Mouse (Mus musculus): ENCODE results near the gene B4galt3. TPM values are rescaled to one million over a fixed set of nuclear protein-coding genes. Genes with fewer than 3 reads are reported as not detected.
A peak's percentile ranks its signal among the peaks of the same experiment; 100 is the strongest.

The B4galt3 gene
- 10 to 100 TPM in 1 of 2 experiments, 1 to 10 TPM in 1; 9.6 to 10.5 TPM for total RNA-seq (2021)
- long read RNA-seq, experiment 1, partial matches to known transcripts: 1 of 6 reads
- long read RNA-seq, experiment 1, other reads (novel, unspliced or antisense): 3 of 6 reads
- long read RNA-seq, experiment 2, transcript B4galt3-201 (8 exons, 1,998 nt): major isoform, 5 of 10 reads
- long read RNA-seq, experiment 2, partial matches to known transcripts: 1 of 10 reads
- long read RNA-seq, experiment 2, other reads (novel, unspliced or antisense): 4 of 10 reads

DNA sequence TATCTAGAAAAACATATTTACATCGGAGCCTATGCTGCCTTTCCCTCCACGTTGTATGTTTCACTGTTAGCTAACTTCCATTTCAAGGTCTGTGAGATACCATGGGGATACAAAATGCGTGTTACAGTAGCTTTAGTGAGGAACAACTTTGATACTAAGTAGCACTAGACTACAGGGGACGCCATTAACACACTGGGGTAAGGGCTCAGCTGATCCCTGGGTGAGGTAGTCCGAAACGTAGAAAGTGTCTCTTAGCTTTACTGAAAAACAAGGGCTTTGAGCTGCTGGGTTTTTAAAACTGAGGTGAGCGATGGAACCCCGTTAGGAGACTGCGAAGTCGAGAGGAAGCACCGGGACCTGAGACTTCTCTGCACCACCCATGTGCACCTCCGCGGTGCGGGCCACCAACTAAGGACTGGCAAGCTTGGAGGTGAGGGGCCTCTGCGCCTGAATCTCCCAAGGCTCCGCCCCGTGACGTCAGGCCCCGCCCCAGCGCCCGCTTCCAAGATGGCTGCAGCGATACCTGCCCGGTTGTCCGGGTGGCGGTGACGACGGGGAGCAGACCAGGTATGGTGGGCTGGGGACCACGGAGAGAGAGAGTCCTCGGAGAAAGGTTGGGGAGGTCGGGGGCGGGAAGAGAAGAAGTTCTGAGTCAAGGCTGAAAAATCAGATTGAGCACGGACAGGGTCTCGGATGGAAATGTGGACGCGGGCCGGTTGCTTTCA lies at the start of gene B4galt3:
Gene B4galt3 (plus strand): TSS at position 481 of the 725 bp plus-strand sequence.
- DNase-seq: peak; percentile 93 to 96
- intact Hi-C loops (cut with DNase I): no loop called here

DNA sequence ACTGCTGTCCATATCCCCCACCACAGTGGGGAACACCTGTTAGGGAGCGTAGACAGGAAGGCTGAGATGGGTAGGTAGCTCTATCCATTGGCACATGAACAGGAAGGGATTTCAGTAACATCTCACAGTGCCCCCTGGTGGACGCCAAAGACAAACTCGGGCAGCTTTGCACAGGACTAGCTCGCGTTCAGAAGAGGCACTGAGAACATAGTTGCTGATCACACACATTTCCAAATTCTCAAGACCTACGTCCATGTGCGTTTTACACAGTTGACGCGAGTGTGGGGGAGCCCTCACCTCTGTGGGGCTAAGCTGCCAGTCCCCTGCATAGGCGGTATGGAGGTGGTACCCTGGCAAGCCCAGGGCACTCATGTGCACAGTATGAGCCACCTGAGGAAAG lies 49.3 kb upstream of the B4galt3 start:
- peak; percentile 76 to 78 for DNase-seq
- intact Hi-C loops (cut with DNase I): loop anchor here (2.0 kb wide), 2 partner anchors 56 to 102 kb away; no protein-coding TSS in a partner anchor

GRCm38 (mm10) chr1:171221281-171222193 lies 48.6 kb upstream of the B4galt3 start:
- DNase-seq: no peak
- intact Hi-C loops (cut with DNase I): loop anchor here (2.0 kb wide), 4 partner anchors 25 to 111 kb away; no protein-coding TSS in a partner anchor

DNA sequence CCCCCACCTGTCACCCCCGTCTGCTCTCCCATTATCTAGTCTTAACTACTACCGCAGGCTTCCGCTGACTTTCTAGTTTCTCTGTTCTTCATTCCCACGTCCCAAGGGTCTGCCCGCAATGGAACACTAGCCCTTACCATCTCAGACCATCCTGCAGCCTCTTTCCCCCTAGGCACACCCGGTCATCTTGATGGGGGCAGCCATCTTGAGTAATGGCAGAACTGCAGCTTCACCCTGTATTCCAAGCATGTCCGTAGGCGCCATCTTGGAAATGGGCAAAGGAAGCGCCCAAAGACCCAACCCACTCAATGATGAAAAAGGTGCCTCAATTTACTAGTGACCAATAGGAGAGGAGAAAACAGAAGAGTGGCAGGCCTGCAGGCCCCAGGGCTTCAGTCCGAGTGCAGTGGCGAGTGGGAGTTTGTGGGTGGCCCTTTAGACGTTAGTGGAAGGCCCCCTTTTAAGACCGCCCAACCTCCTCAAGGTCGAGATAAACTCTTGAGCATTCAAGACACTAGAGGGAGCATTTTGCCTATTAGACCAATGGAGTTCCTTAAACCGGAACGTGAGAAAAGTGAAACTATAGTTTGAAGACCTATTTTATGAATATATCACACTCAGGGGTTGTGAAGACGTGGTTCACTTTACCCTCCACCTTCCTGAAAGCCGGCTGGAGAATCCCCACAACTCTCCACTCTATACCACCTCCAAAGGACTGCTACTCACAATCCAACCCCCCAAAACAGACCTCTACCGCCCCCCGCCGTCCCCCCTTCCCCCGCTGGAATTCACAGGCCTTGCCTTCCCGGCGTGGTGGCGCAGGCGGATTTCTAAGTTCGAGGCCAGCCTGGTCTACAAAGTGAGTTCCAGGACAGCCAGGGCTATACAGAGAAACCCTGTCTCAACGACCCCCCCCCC lies 47.6 kb upstream of the B4galt3 start, which contains the start of gene Tomm40l:
Gene Tomm40l (minus strand): TSS at position 277 of the 918 bp plus-strand sequence.
- peak; percentile 82 to 90 for DNase-seq
- intact Hi-C loops (cut with DNase I): loop anchor here (2.0 kb wide), 2 partner anchors 24 to 112 kb away; no protein-coding TSS in a partner anchor

GRCm38 (mm10) chr1:171223168-171223567 lies 47.0 kb upstream of the B4galt3 start:
- no peak for DNase-seq
- intact Hi-C loops (cut with DNase I): loop anchor here (2.0 kb wide), 2 partner anchors 24 to 112 kb away; no protein-coding TSS in a partner anchor

DNA sequence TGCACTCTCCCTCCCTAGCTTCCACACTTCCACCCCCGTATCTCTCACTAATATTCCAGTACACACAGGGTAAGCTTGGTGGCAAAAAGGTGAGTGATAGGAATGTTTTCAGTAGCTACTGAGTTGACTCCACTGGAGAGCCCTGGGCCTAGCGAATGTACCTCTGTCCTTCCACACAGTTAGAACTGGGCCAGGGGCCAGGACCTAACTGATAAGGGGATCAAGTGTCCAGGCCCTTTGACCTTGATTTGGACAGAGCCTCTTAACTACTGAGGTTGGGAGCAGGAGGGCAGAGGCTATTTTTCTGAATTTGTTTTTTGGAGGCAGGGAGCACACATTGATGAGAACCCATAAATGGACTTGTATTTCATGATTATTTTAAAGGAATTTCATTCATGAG lies 46.3 kb upstream of the B4galt3 start:
- intact Hi-C loops (cut with DNase I): loop anchor here (2.0 kb wide), 2 partner anchors 23 to 113 kb away; no protein-coding TSS in a partner anchor
- no peak for DNase-seq

DNA sequence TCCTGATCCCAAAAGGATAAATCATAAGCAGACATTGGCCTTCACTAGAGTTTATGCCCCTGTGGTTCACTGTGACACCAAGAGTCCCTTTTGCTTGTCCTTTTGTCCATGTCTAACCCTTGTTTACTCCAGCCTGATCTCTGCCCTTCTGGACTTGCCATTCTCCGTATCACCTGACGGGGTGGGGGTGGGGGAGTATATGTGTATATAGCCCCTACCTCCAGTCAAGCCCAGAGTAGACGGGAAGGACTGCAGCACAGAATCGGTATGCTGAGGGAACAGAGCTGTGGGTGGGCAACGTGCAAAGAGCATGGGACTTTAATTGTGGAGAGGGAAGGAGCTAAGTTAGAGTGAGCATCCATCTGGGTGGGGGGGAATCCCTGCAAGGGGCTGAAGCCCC lies 45.3 kb upstream of the B4galt3 start, which contains the start of gene Apoa2:
Gene Apoa2 (plus strand): TSS at position 198 of the 400 bp plus-strand sequence.
- DNase-seq: no peak
- intact Hi-C loops (cut with DNase I): no loop called here

- intact Hi-C loops (cut with DNase I): no loop called here
- no peak for DNase-seq
Measured at GRCm38 (mm10) chr1:171226780-171227179, 43.3 kb upstream of the B4galt3 start.

DNA sequence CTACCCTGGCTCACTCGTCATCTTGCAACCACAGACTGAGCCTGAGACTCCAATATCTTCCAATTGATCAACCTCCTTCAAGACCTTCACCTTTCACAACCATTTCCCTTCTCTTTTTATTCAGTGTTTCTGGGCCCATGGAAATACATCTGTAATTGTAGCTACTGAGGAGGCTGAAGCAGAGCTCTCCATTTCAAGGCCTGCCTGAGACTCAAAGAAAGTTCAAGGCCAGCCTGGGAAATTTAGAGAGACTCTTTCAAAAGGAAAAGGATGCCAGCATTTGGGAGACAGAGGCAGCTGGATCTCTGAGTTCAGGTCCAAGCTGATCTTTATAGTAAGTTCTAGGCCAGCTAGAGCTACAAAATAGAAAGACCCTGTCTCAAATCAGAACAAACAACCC lies 42.2 kb upstream of the B4galt3 start:
- intact Hi-C loops (cut with DNase I): no loop called here
- DNase-seq: no peak

DNA sequence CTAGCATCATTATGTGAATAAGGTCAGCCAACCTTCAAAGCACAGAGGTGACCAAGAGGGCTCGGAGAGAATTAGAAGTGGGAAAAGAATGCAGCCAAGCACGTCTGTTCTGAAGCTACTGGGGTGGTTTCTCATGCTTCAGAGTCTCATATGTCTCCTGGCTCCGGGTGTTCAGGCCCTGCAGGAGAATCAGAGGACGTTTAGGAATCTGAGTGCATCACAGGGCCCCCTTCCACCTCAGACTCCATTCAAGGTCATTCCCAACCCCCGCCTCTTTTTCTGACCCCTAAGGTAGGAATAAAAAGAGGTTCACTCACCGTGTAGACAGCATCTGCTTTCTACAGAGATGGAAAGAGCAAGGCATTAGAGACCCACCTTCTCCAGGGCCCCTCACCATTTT lies 40.4 kb upstream of the B4galt3 start:
- no peak for DNase-seq
- intact Hi-C loops (cut with DNase I): no loop called here

DNA sequence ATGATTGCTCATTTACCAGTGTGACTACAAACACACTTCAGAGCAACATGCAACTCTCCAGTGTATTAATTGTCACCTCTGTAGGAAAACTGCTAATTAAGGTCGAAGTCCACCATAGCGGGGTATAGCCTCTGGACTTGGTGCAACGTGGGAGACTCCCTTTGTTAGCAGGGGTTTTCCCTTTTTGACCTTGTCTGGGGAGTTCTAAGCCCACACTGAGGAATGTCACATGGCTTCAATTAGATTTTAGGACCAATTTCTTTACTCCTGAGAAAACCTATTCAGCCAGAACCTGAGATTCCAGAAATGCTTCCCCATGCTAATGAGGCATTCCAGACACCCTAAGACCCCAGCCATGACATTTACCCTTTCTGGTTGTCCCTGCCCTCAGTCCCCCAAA lies 39.9 kb upstream of the B4galt3 start:
- no peak for DNase-seq
- intact Hi-C loops (cut with DNase I): no loop called here

- intact Hi-C loops (cut with DNase I): no loop called here
- DNase-seq: no peak
Measured at GRCm38 (mm10) chr1:171231844-171232243, 38.3 kb upstream of the B4galt3 start.

GRCm38 (mm10) chr1:171232348-171232747 lies 37.8 kb upstream of the B4galt3 start:
- intact Hi-C loops (cut with DNase I): no loop called here
- DNase-seq: no peak

DNA sequence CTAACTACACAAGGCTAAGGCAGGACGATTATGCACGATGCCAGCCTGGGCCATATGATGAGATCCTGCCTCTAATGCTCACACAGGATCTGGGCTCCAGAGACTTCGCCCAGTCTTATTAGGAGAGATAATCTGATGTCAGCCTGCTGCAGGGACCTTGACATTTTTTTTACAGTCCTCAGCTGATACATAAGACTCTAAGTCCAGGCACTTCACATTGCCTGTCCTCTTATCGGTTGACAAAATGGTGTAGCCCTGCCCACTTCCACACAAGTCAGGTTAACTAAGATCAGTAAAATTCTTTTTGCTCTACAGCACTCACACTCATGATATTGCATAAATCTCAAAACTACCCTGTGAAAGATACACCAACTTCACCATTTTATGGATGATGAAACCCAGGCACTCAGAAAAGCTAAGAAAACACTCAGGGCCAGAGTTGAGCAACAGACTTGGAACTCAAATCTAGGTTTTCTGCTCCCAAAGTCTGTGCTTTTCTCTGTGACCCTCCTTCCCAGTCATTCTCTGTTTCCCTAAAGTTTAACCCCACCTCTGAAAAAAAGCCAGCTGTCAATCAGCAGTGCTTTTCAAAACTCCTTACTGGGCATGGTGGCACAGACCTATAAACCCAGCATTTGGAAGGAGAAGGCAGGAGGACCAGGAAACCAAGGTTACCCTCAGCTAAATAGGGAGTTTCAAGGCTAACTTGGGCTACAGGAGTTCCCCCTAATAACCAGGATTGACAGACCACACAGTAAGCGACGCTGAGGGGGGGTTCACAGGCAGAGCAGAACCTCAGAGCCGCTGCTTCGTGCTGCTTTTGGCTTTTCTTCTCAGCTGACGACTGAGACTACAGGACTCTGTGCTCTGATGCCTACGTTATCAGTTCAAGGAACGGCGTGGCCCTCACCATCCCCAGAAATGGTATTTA lies 37.1 kb upstream of the B4galt3 start:
- intact Hi-C loops (cut with DNase I): no loop called here
- DNase-seq: no peak

GRCm38 (mm10) chr1:171234126-171234525 lies 36.0 kb upstream of the B4galt3 start, which contains the start of gene Fcer1g:
TSS of gene Fcer1g (minus strand) at chr1:171234365.
- intact Hi-C loops (cut with DNase I): no loop called here
- no peak for DNase-seq

DNA sequence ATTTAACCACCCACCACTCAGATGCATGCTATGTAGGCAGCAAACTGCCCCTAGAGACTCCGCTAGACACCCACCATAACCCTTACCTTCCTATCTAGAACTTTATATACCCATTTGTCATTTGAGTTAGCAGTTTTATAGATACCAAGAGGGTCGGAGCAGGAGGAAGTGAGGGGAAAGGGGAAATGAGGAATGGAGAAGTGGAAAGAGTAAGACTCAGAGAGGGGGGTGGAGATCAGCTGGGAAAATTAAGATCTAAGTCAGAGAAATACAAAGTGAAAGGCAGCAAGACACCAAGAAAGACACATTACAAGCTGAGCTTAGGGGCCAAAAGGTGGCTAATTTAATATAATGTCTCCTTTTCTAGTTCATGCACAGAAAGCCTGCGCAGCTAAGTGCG lies 35.6 kb upstream of the B4galt3 start:
- DNase-seq: no peak
- intact Hi-C loops (cut with DNase I): no loop called here

- intact Hi-C loops (cut with DNase I): no loop called here
- no peak for DNase-seq
Measured at GRCm38 (mm10) chr1:171235791-171236190, 34.3 kb upstream of the B4galt3 start.

DNA sequence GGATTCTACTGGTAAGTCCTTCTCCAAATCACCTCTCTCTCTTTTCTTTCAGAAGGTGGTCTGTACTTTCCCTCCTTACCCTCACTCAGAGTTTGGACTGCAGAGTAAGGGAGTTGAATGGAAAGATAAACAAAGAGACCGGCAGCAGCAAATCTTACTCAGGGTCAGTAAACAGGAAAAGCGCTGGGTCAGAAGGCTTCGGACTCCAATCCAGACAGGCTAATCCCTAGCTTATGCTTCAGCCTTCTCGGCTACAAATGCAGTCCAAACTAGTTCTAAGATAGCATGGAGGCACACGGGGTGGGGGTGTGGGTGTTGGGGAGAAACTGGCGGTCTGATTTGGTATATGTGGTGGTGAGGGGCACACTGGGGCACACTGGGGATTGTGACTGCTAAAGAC lies 32.7 kb upstream of the B4galt3 start:
- intact Hi-C loops (cut with DNase I): no loop called here
- DNase-seq: no peak
